10 mouse cellular contexts compared by ENCODE assay signal in genomic region chr10:39563552-39564223, GRCm38 (mm10). TPM values are rescaled to one million over a fixed set of nuclear protein-coding genes. Genes with fewer than 3 reads are reported as not detected.
DNase-seq lines count a peak whose midpoint lies in the region; ATAC-seq lines count a peak whose summit lies in the region.
"Had no signal": no experiment of that assay in that cellular context is flagged by ENCODE, and none has a peak within 500 bp of the region (broad histone marks: within the 10 kb centered on the region; RNA-seq: fewer than 3 reads in every experiment).

No protein-coding gene starts in this region.

- H3K27me3 ChIP-seq in kidney, embryonic 15.5 days: no peaks in the 10 kb centered on the region
- no peaks in the 10 kb centered on the region for H3K27me3 ChIP-seq in forebrain, embryonic 12.5 days
- H3K27me3 ChIP-seq in intestine, embryonic 16.5 days (replicated peaks; ENCODE audit: control insufficient read depth, insufficient read depth, low read length): no peaks in the 10 kb centered on the region
- no peaks in the 10 kb centered on the region for H3K27me3 ChIP-seq in neural tube, embryonic 14.5 days (ENCODE audit: control insufficient read depth, insufficient read depth, low read length)
- H3K27me3 ChIP-seq: embryonic facial prominence, embryonic 15.5 days had no signal

- 0 out of 2 replicates have a peak overlapping the region, but pooled peaks have one; percentile 2 for H3K9ac ChIP-seq in kidney, embryonic 15.5 days
- H3K9ac ChIP-seq in forebrain, embryonic 12.5 days: no peak overlapping the region
- no peak overlapping the region for H3K9ac ChIP-seq in intestine, embryonic 16.5 days (ENCODE audit: low read depth, low read length)
- H3K9ac ChIP-seq in neural tube, embryonic 14.5 days (replicated peaks; ENCODE audit: low read depth, low read length): no peak overlapping the region
- H3K9ac ChIP-seq: embryonic facial prominence, embryonic 15.5 days had no signal

- ATAC-seq in kidney, embryonic 15.5 days (replicated peaks; ENCODE audit: low FRiP score): peak; percentile 44
- peak; percentile 36 for ATAC-seq in forebrain, embryonic 12.5 days (ENCODE audit: low FRiP score)
- ATAC-seq in intestine, embryonic 16.5 days: no peak
- no peak for ATAC-seq in neural tube, embryonic 14.5 days (ENCODE audit: low read depth)

- DNase-seq in kidney, adult 8-10 months: no peak
- no peak for DNase-seq in ovary, adult 18-20 months (ENCODE audit: low spot score)
- no peak for DNase-seq in thymus, postnatal 25 days
- DNase-seq in lung, postnatal 25 days (ENCODE audit: low spot score): no peak
- DNase-seq: liver had no signal

- 0 out of 2 replicates have a peak overlapping the region, but pooled peaks have one; percentile 0 for H3K4me2 ChIP-seq in kidney, embryonic 15.5 days
- H3K4me2 ChIP-seq in forebrain, embryonic 12.5 days: no peak overlapping the region
- no peak overlapping the region for H3K4me2 ChIP-seq in intestine, embryonic 16.5 days (ENCODE audit: low read depth, low read length)
- H3K4me2 ChIP-seq in neural tube, embryonic 14.5 days (ENCODE audit: low read depth, low read length): no peak overlapping the region
- H3K4me2 ChIP-seq: embryonic facial prominence, embryonic 15.5 days had no signal

- H3K9me3 ChIP-seq in kidney, embryonic 15.5 days (replicated peaks): no peaks in the 10 kb centered on the region
- no peaks in the 10 kb centered on the region for H3K9me3 ChIP-seq in forebrain, embryonic 12.5 days
- no peaks in the 10 kb centered on the region for H3K9me3 ChIP-seq in intestine, embryonic 16.5 days (ENCODE audit: control insufficient read depth, low read length)
- H3K9me3 ChIP-seq in neural tube, embryonic 14.5 days (ENCODE audit: control insufficient read depth, low read length): no peaks in the 10 kb centered on the region
- H3K9me3 ChIP-seq: embryonic facial prominence, embryonic 15.5 days had no signal

- peak overlapping the region; percentile 61 for H3K27ac ChIP-seq in kidney, embryonic 15.5 days
- H3K27ac ChIP-seq in forebrain, embryonic 12.5 days: peak overlapping the region; percentile 66
- H3K27ac ChIP-seq in intestine, embryonic 16.5 days (ENCODE audit: low read length): peak overlapping the region; percentile 69
- H3K27ac ChIP-seq in neural tube, embryonic 14.5 days (ENCODE audit: low read depth, low read length): 0 out of 2 replicates have a peak overlapping the region, but pooled peaks have one; percentile 16
- H3K27ac ChIP-seq: embryonic facial prominence, embryonic 15.5 days had no signal

- 31% methylated on average over 24 of the region's 24 CpGs for WGBS in kidney, embryonic 15.5 days
- 56% methylated on average over 24 of the region's 24 CpGs for WGBS in forebrain, embryonic 12.5 days
- WGBS in intestine, embryonic 16.5 days: 47% methylated on average over 24 of the region's 24 CpGs
- 44% methylated on average over 24 of the region's 24 CpGs for WGBS in neural tube, embryonic 14.5 days

- peaks cover 72% of the 10 kb centered on the region for H3K4me1 ChIP-seq in kidney, embryonic 15.5 days
- H3K4me1 ChIP-seq in forebrain, embryonic 12.5 days: peaks cover 22% of the 10 kb centered on the region
- H3K4me1 ChIP-seq in intestine, embryonic 16.5 days (ENCODE audit: control insufficient read depth, insufficient read depth, low read length): peaks cover 17% of the 10 kb centered on the region
- H3K4me1 ChIP-seq in neural tube, embryonic 14.5 days (ENCODE audit: control insufficient read depth, insufficient read depth, low read length): peaks cover 5% of the 10 kb centered on the region; the same call in 1 of the 2 replicates

- no peaks in the 10 kb centered on the region for H3K36me3 ChIP-seq in kidney, embryonic 15.5 days
- peaks cover 10% of the 10 kb centered on the region for H3K36me3 ChIP-seq in forebrain, embryonic 12.5 days (replicated peaks)
- no peaks in the 10 kb centered on the region for H3K36me3 ChIP-seq in intestine, embryonic 16.5 days (ENCODE audit: control insufficient read depth, insufficient read depth, low read length)
- H3K36me3 ChIP-seq in neural tube, embryonic 14.5 days (ENCODE audit: control insufficient read depth, insufficient read depth, low read length): 0 out of 2 replicates have a peak, but pooled peaks cover 8% of the 10 kb centered on the region
- H3K36me3 ChIP-seq: embryonic facial prominence, embryonic 15.5 days had no signal

- H3K4me3 ChIP-seq in kidney, embryonic 15.5 days (replicated peaks): no peak overlapping the region
- H3K4me3 ChIP-seq in forebrain, embryonic 12.5 days (replicated peaks): no peak overlapping the region
- H3K4me3 ChIP-seq in intestine, embryonic 16.5 days (ENCODE audit: low read length): no peak overlapping the region
- no peak overlapping the region for H3K4me3 ChIP-seq in neural tube, embryonic 14.5 days (ENCODE audit: low read depth, low read length)
- H3K4me3 ChIP-seq: embryonic facial prominence, embryonic 15.5 days had no signal

RNA-seq across cellular contexts. Expression of gene Traf3ip2, which starts 49.0 kb away (rescaled TPM):
- 15.9 and 18.5 TPM in 2 replicates for polyA plus RNA-seq in kidney, embryonic 15.5 days (2015; fragmentation: Nextera tagmentation; extraction: Ambion mirVana)
- polyA plus RNA-seq in forebrain, embryonic 12.5 days (2016; fragmentation: Nextera tagmentation; extraction: Ambion mirVana): 4.7 and 6.0 TPM in 2 replicates
- 28.0 and 33.4 TPM in 2 replicates for polyA plus RNA-seq in intestine, embryonic 16.5 days (2015; fragmentation: Nextera tagmentation; extraction: Ambion mirVana)
- 5.7 and 6.1 TPM in 2 replicates for polyA plus RNA-seq in neural tube, embryonic 14.5 days (2014; fragmentation: Nextera tagmentation; extraction: Ambion mirVana)

Comparison
In these comparisons a context has a peak if more than half of its experiments do, and no peak if none do; other contexts are left out.
1. ATAC-seq: peak in kidney, embryonic 15.5 days (single experiment) and forebrain, embryonic 12.5 days (single experiment); none in intestine, embryonic 16.5 days (single experiment) and neural tube, embryonic 14.5 days (single experiment).
2. H3K27ac ChIP-seq: peak in every context shown above with its lines; median percentile 69 in intestine, embryonic 16.5 days; 66 in forebrain, embryonic 12.5 days; 61 in kidney, embryonic 15.5 days; 16 in neural tube, embryonic 14.5 days.